Comparison of ENCODE assay signal across 12 mouse cellular contexts in the genomic region with DNA sequence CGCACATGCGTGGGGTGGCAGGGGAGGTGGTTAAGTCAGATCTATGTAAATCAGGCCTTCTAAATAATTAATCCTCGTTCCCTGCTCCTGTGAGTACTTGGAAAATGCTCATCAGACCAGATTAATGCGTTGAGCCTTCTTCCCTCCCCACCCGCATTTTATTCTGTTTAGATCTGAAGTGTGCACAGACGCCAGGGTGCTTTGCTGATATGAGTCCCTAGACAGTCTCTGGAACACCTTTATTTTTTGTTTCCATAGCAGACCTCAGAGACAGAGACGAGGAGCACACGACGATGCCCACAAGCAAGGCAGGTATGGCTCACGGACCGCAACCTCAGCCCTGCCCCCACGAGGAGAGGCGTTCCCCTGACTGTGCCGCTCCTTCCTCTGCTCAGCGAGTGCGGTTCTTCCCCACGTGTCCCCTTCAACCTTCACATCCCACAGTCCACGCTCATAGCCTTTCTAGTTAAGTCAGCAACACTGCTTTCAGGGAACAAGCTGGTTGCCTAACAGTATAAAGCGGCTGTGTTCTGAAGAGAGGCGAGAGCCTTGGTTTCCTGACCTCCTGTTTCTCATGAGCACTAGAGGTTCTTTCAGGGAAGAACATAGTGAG. TPM values are rescaled to one million over a fixed set of nuclear protein-coding genes. Genes with fewer than 3 reads are reported as not detected.
DNase-seq lines count a peak whose midpoint lies in the region; ATAC-seq lines count a peak whose summit lies in the region.
"Had no signal": no experiment of that assay in that cellular context is flagged by ENCODE, and none has a peak within 500 bp of the region (broad histone marks: within the 10 kb centered on the region; RNA-seq: fewer than 3 reads in every experiment).

No protein-coding gene starts in this region.

- peak; percentile 61 for DNase-seq in heart, embryonic 10.5 days (ENCODE audit: low spot score)
- no peak for DNase-seq in heart, adult 9 months (ENCODE audit: low spot score in 2 of 2)
- no peak for DNase-seq in midbrain, embryonic 10.5 days (ENCODE audit: low spot score)
- no peak for DNase-seq in frontal cortex, adult 2 months (ENCODE audit: extremely low spot score in 1 of 2, low spot score in 1 of 2)
- no peak for DNase-seq in testis, postnatal 14 days (ENCODE audit: low spot score)
- DNase-seq: adrenal gland, postnatal 14 days; B cell, adult 2 months; thymus, postnatal 25 days had no signal

- H3K9me3 ChIP-seq in heart, embryonic 10.5 days = no peaks in the 10 kb centered on the region
- peaks cover 4% of the 10 kb centered on the region; the same call in 1 of the 2 replicates for H3K9me3 ChIP-seq in midbrain, embryonic 13.5 days
- no peaks in the 10 kb centered on the region for H3K9me3 ChIP-seq in midbrain, embryonic 10.5 days (replicated peaks)
- H3K9me3 ChIP-seq in hindbrain, embryonic 16.5 days (ENCODE audit: control insufficient read depth, low read length) = no peaks in the 10 kb centered on the region
- H3K9me3 ChIP-seq in stomach, embryonic 15.5 days = no peaks in the 10 kb centered on the region

- peak overlapping the region; percentile 30; the same call in 1 of the 2 replicates for H3K4me3 ChIP-seq in heart, embryonic 10.5 days
- no peak overlapping the region for H3K4me3 ChIP-seq in midbrain, embryonic 13.5 days (replicated peaks)
- H3K4me3 ChIP-seq in midbrain, embryonic 10.5 days = no peak overlapping the region
- no peak overlapping the region for H3K4me3 ChIP-seq in hindbrain, embryonic 16.5 days (ENCODE audit: low read length)
- no peak overlapping the region for H3K4me3 ChIP-seq in stomach, embryonic 15.5 days (replicated peaks)

- peak; percentile 29; the same call in 1 of the 2 replicates for ATAC-seq in midbrain, embryonic 13.5 days
- 0 out of 2 replicates have a peak, but pooled peaks have one; percentile 54 for ATAC-seq in hindbrain, embryonic 16.5 days
- ATAC-seq in stomach, embryonic 15.5 days (ENCODE audit: insufficient read depth, low FRiP score, low read depth) = no peak

- no peak overlapping the region for H3K9ac ChIP-seq in midbrain, embryonic 13.5 days (replicated peaks)
- peak overlapping the region; percentile 52 for H3K9ac ChIP-seq in hindbrain, embryonic 16.5 days (ENCODE audit: low read depth, low read length)
- no peak overlapping the region for H3K9ac ChIP-seq in stomach, embryonic 15.5 days
- H3K9ac ChIP-seq: liver, embryonic 14.5 days had no signal

- no peaks in the 10 kb centered on the region for H3K36me3 ChIP-seq in heart, embryonic 10.5 days
- no peaks in the 10 kb centered on the region for H3K36me3 ChIP-seq in midbrain, embryonic 13.5 days
- no peaks in the 10 kb centered on the region for H3K36me3 ChIP-seq in midbrain, embryonic 10.5 days
- H3K36me3 ChIP-seq in hindbrain, embryonic 16.5 days (ENCODE audit: control insufficient read depth, insufficient read depth, low read length) = no peaks in the 10 kb centered on the region
- H3K36me3 ChIP-seq in stomach, embryonic 15.5 days = no peaks in the 10 kb centered on the region

- H3K27me3 ChIP-seq in heart, embryonic 10.5 days (ENCODE audit: insufficient read depth, poor library complexity, severe bottlenecking) = peaks cover 14% of the 10 kb centered on the region; the same call in 1 of the 2 replicates
- no peaks in the 10 kb centered on the region for H3K27me3 ChIP-seq in midbrain, embryonic 13.5 days
- peaks cover 11% of the 10 kb centered on the region; the same call in 1 of the 2 replicates for H3K27me3 ChIP-seq in midbrain, embryonic 10.5 days (ENCODE audit: low read depth, poor library complexity, severe bottlenecking)
- H3K27me3 ChIP-seq in hindbrain, embryonic 16.5 days (replicated peaks; ENCODE audit: control insufficient read depth, insufficient read depth, low read length) = no peaks in the 10 kb centered on the region
- H3K27me3 ChIP-seq in stomach, embryonic 15.5 days (replicated peaks) = 0 out of 2 replicates have a peak, but pooled peaks cover 4% of the 10 kb centered on the region

- WGBS in heart, embryonic 10.5 days = 36% methylated on average over 20 of the region's 20 CpGs
- WGBS in midbrain, embryonic 13.5 days = 43% methylated on average over 20 of the region's 20 CpGs
- 49% methylated on average over 20 of the region's 20 CpGs for WGBS in midbrain, embryonic 10.5 days
- WGBS in hindbrain, embryonic 16.5 days = 45% methylated on average over 20 of the region's 20 CpGs
- 39% methylated on average over 20 of the region's 20 CpGs for WGBS in stomach, embryonic 15.5 days

- H3K4me2 ChIP-seq in midbrain, embryonic 13.5 days (replicated peaks) = peak overlapping the region; percentile 15
- H3K4me2 ChIP-seq in hindbrain, embryonic 16.5 days (ENCODE audit: low read length) = peak overlapping the region; percentile 41
- peak overlapping the region; percentile 26; the same call in 1 of the 2 replicates for H3K4me2 ChIP-seq in stomach, embryonic 15.5 days

- no peak overlapping the region for H3K27ac ChIP-seq in heart, embryonic 10.5 days
- H3K27ac ChIP-seq in midbrain, embryonic 13.5 days = no peak overlapping the region
- H3K27ac ChIP-seq in midbrain, embryonic 10.5 days (replicated peaks) = no peak overlapping the region
- H3K27ac ChIP-seq in hindbrain, embryonic 16.5 days (ENCODE audit: low read depth, low read length) = no peak overlapping the region
- H3K27ac ChIP-seq in stomach, embryonic 15.5 days = no peak overlapping the region
- H3K27ac ChIP-seq: liver, embryonic 14.5 days had no signal

- peaks cover 9% of the 10 kb centered on the region; the same call in 1 of the 2 replicates for H3K4me1 ChIP-seq in heart, embryonic 10.5 days
- peaks cover 7% of the 10 kb centered on the region; the same call in 1 of the 2 replicates for H3K4me1 ChIP-seq in midbrain, embryonic 13.5 days (replicated peaks)
- peaks cover 4% of the 10 kb centered on the region; the same call in 1 of the 2 replicates for H3K4me1 ChIP-seq in midbrain, embryonic 10.5 days
- H3K4me1 ChIP-seq in hindbrain, embryonic 16.5 days (ENCODE audit: control insufficient read depth, insufficient read depth, low read depth, low read length) = peaks cover 2% of the 10 kb centered on the region; the same call in 1 of the 2 replicates
- H3K4me1 ChIP-seq in stomach, embryonic 15.5 days = no peaks in the 10 kb centered on the region; the same call in 1 of the 2 replicates

RNA-seq across cellular contexts. Expression of a gene that starts 14.5 kb away (rescaled TPM):
- polyA plus RNA-seq in heart, embryonic 10.5 days (2016; fragmentation: Nextera tagmentation; extraction: Ambion mirVana) = 0.08 and 0.10 TPM in 2 replicates
- polyA plus RNA-seq in midbrain, embryonic 13.5 days (2015; fragmentation: Nextera tagmentation; extraction: Ambion mirVana) = 0.14 and 0.63 TPM in 2 replicates
- 0.07 TPM in 1 of 2 replicates, not detected in the other for polyA plus RNA-seq in midbrain, embryonic 10.5 days (2016; fragmentation: Nextera tagmentation; extraction: Ambion mirVana)
- polyA plus RNA-seq in hindbrain, embryonic 16.5 days (2015; fragmentation: Nextera tagmentation; extraction: Ambion mirVana) = 0.25 and 0.32 TPM in 2 replicates
- polyA plus RNA-seq in stomach, embryonic 15.5 days (2015; fragmentation: Nextera tagmentation; extraction: Ambion mirVana) = not detected in 2 replicates
- 0.23 and 0.26 TPM in 2 replicates for polyA plus RNA-seq in frontal cortex, adult 2 months (2012; rRNA removed)

RNA-seq across cellular contexts. Expression of a gene that starts 42.8 kb away (rescaled TPM):
- polyA plus RNA-seq in heart, embryonic 10.5 days (2016; fragmentation: Nextera tagmentation; extraction: Ambion mirVana) = 1.5 and 1.6 TPM in 2 replicates
- 1.2 and 1.7 TPM in 2 replicates for polyA plus RNA-seq in midbrain, embryonic 13.5 days (2015; fragmentation: Nextera tagmentation; extraction: Ambion mirVana)
- 1.1 TPM in 2 replicates for polyA plus RNA-seq in midbrain, embryonic 10.5 days (2016; fragmentation: Nextera tagmentation; extraction: Ambion mirVana)
- 1.9 and 2.0 TPM in 2 replicates for polyA plus RNA-seq in hindbrain, embryonic 16.5 days (2015; fragmentation: Nextera tagmentation; extraction: Ambion mirVana)
- 1.2 and 1.7 TPM in 2 replicates for polyA plus RNA-seq in stomach, embryonic 15.5 days (2015; fragmentation: Nextera tagmentation; extraction: Ambion mirVana)
- 3.9 and 4.5 TPM in 2 replicates for polyA plus RNA-seq in frontal cortex, adult 2 months (2012; rRNA removed)
